Mouse (Mus musculus) left cerebral cortex, postnatal 10 days (tissue): ENCODE measurements at regions not wholly inside any gene's neighbourhood (a gene's known extent, or its start where the extent isn't known, plus 50 kb on each side); places are given as distances from the start of the nearest gene placed in this dataset.

Source experiments
- DNase-seq, 2 experiments: peaks; one replicate each; pipeline ENCODE4 v3.0.0; 2021 to 2022; ENCODE audit warnings: low spot score in 2 of 2, mixed read lengths in 1 of 2; ENCODE audit errors: extremely low spot score in 1 of 2
- intact Hi-C: fragments of 180-260 bp; cut with DNase I; formaldehyde crosslinking; loops from one replicate; pipeline ENCODE4 v1.15.1; 2025

- no peak for DNase-seq
- intact Hi-C loops, result no loop called here
Observed at GRCm38 (mm10) chr10:98665936-98666505, 248.2 kb upstream of the Atp2b1 start.

GRCm38 (mm10) chr10:98667728-98668127, 246.5 kb upstream of the Atp2b1 start:
- intact Hi-C loops, result no loop called here
- DNase-seq, result no peak

GRCm38 (mm10) chr10:98674131-98674530, 240.1 kb upstream of the Atp2b1 start:
- intact Hi-C loops, result no loop called here
- DNase-seq, result no peak

GRCm38 (mm10) chr10:98676907-98677306, 237.3 kb upstream of the Atp2b1 start:
- intact Hi-C loops, result no loop called here
- DNase-seq, result no peak

- DNase-seq, result no peak
- intact Hi-C loops, result no loop called here
Observed at GRCm38 (mm10) chr10:98678234-98678633, 236.0 kb upstream of the Atp2b1 start.

- DNase-seq, result no peak
- intact Hi-C loops, result no loop called here
Observed at GRCm38 (mm10) chr10:98682436-98682835, 231.8 kb upstream of the Atp2b1 start.

- intact Hi-C loops, result no loop called here
- peak in 1 of 2 experiments; percentile 22 for DNase-seq
Observed at GRCm38 (mm10) chr10:98684195-98684594, 230.0 kb upstream of the Atp2b1 start.

GRCm38 (mm10) chr10:98684707-98685106, 229.5 kb upstream of the Atp2b1 start:
- intact Hi-C loops, result no loop called here
- no peak for DNase-seq

- intact Hi-C loops, result no loop called here
- DNase-seq, result no peak
Observed at GRCm38 (mm10) chr10:98685739-98686138, 228.5 kb upstream of the Atp2b1 start.

GRCm38 (mm10) chr10:98686370-98686769, 227.8 kb upstream of the Atp2b1 start:
- intact Hi-C loops, result no loop called here
- DNase-seq, result no peak

- DNase-seq, result no peak
- intact Hi-C loops, result no loop called here
Observed at GRCm38 (mm10) chr10:98691816-98692215, 222.4 kb upstream of the Atp2b1 start.

GRCm38 (mm10) chr10:98694690-98695370, 219.4 kb upstream of the Atp2b1 start:
- DNase-seq, result no peak
- intact Hi-C loops, result no loop called here

- no peak for DNase-seq
- intact Hi-C loops, result no loop called here
Observed at GRCm38 (mm10) chr10:98695371-98695725, 218.9 kb upstream of the Atp2b1 start.

GRCm38 (mm10) chr10:98697866-98698265, 216.3 kb upstream of the Atp2b1 start:
- intact Hi-C loops, result no loop called here
- DNase-seq, result no peak

GRCm38 (mm10) chr10:98699579-98699978, 214.6 kb upstream of the Atp2b1 start:
- no peak for DNase-seq
- intact Hi-C loops, result no loop called here

- DNase-seq, result no peak
- intact Hi-C loops, result no loop called here
Observed at GRCm38 (mm10) chr10:98700407-98700806, 213.8 kb upstream of the Atp2b1 start.

- intact Hi-C loops, result no loop called here
- DNase-seq, result peak in 1 of 2 experiments; percentile 31
Observed at GRCm38 (mm10) chr10:98701285-98701684, 212.9 kb upstream of the Atp2b1 start.

- DNase-seq, result no peak
- intact Hi-C loops, result no loop called here
Observed at GRCm38 (mm10) chr10:98702470-98703215, 211.6 kb upstream of the Atp2b1 start.

GRCm38 (mm10) chr10:98703642-98704293, 210.4 kb upstream of the Atp2b1 start:
- intact Hi-C loops, result no loop called here
- DNase-seq, result no peak

- no peak for DNase-seq
- intact Hi-C loops, result no loop called here
Observed at GRCm38 (mm10) chr10:98704559-98704958, 209.6 kb upstream of the Atp2b1 start.
